Mouse (Mus musculus) neural tube, embryonic 10.5 days (tissue): ENCODE data around the gene Flrt2.

ENCODE experiments used
- DNase-seq: peaks from one replicate; pipeline ENCODE4 v3.0.0-alpha.2; 2017; ENCODE audit warnings: low spot score; ENCODE audit errors: extremely low spot score

Gene Flrt2

DNA sequence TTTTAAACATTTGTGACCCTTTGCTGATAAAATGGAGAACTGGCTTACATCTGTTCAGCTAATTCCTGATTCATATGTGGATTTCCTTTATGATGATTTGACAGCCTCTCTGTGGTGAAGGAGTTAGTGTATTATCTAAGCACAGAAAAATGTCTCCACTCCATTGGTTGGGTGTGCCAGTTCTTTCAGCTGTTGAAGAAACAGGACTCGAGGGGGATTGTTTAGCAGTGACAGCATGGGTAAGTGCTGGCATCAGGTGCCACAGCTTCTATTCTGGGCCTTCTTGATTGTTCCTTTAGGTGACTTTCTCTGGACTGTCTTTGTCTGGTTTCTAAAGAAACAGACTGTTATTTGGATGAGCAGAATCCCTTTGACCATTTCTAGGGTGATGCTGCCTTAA, 42.0 kb downstream of the Flrt2 start:
- DNase-seq: no peak

- no peak for DNase-seq
Observed at GRCm38 (mm10) chr12:95737571-95737970, 45.5 kb downstream of the Flrt2 start.

- DNase-seq: no peak
Observed at GRCm38 (mm10) chr12:95738031-95738430, 46.0 kb downstream of the Flrt2 start.

DNA sequence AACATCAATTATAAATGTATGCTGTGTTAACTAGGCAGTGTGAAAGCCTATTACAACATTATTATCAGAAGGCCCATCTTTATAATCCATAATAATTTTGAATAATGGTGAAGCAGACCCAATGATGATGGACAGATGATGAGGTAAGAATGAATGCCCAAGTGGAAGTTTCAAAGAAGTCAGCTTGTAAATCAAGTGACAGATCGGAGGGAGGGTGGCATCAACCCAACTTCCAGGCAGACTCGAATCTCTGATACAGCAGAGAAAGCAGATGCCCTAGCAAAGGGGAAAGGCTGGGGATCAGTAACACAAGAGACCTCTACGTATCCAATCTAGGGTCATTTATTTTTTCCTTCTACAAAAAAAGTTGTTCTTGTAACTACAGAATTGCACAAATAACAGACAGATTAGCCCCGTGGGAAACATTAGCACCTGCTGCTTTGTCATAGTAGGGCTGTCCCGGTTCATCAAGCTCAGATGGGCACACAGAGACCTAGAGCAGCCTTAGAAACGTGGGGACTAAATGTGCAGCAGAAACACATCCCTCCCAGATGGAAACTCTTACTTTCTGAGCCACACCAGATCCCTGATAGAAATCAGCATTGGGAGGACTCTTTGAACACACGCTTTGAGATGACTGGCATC, 46.6 kb downstream of the Flrt2 start:
- DNase-seq: no peak

DNA sequence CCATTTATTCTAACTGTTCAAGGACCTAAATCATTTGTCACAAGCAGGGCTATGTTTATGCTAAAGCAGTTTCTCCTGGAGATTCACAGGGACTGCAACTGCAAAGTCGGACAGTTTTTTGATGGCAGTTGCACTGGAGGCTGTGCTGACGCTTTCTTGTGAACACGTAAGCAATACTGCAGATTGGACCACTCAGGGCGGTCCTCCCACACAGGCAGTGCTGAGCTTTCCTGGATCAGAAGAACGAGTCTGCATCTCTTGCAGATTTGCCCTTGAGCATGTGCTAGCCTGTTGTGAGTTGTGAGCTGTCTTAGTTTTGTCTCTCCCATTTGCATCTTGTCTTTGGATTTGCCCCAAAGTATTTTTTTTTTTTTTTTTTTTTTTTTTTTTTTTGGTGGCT, 47.7 kb downstream of the Flrt2 start:
- no peak for DNase-seq

DNA sequence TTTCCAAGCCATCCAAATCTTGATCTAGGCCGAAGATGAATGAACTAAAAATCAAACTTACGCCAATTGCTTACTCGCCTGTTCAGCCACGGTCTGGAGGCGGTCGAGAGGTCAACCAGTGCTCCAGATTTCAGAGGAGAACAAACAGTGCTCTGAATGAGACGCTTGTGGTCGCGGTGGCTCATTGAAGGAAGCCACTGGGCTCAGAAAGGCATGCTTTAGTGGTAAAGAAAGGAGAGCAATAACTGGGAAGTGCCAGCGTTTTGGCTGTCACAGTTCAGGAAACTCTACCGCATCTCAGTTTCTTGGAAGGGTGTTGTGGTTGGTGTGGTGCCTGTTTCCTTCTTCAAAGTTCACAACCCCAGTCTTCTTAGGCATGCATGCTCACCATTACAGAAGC, 49.3 kb downstream of the Flrt2 start:
- no peak for DNase-seq

DNA sequence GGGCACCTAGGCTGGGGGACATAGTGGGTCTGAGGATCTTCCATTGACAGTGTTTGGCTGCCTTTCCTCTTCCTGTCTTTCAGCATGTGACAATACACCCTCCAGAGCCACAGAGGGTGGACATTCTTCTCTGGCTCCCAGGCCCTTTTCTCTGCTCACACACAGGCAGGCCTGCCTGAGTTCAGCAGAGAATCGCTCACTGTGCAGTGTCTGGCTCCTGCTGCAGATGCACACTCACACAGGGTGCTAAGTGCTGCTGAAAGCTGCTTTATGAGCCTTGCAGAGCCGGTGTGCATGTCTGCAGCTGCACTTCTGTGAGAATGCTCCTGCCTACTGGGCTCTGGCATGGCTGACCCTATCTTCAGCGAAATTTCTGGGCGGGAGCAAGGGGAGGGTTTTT, 52.3 kb downstream of the Flrt2 start:
- no peak for DNase-seq

DNA sequence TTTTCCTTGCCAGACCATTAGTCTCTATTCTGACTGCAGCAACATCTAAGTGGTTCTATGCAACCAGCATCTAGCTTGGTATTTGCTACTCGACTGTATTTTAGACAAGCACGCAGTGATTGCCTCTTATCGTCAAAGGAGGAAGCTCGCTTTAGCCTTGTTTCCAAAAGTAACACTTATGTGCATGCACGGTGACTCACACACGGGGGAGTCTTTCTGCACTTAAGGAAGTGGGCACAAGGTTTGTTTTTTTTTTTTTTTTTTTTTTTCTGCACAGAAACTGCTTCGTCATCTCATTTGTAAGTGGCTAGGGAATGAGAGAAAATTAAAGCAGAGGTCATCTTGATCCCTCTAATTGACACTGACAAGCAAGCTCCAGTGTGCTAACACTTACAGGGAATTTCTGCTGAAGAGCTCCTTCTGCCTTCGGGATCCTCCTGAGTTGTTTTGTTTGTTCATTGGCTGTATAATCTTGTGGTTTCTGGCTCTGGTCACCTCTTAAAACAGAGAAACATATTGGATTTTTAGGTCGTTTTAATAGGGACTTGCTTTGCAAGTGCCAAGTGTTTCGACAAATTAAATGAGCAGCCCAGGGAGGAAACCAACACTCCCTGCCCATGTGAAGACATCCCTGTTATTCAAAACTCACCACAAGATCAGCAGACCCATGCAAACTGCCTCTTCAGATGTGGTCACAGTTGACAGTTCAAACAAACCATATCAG, 55.0 kb downstream of the Flrt2 start:
- DNase-seq: no peak

- DNase-seq: no peak
Observed at GRCm38 (mm10) chr12:95748760-95749159, 56.7 kb downstream of the Flrt2 start.

DNA sequence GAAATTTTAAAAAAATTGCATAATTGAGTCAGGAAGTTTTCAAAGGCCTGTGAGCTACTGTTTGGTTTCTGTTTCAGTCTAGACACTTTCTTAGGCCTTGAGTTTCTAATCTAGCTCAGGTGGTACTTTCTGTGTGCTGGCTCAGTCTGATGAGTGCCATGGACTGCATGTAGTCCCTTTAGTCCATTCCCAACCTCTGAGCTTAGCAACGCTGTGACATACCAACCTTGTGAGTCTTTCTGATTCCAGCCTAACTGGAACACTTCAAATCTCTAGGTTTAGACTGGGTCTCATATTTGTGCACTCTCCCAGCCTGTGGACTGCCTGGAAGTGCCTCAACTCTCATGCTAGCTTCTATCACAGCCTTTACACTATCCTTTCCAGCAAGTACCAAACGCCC, 57.2 kb downstream of the Flrt2 start:
- DNase-seq: no peak

GRCm38 (mm10) chr12:95759212-95759746, 67.3 kb downstream of the Flrt2 start:
- DNase-seq: no peak

DNA sequence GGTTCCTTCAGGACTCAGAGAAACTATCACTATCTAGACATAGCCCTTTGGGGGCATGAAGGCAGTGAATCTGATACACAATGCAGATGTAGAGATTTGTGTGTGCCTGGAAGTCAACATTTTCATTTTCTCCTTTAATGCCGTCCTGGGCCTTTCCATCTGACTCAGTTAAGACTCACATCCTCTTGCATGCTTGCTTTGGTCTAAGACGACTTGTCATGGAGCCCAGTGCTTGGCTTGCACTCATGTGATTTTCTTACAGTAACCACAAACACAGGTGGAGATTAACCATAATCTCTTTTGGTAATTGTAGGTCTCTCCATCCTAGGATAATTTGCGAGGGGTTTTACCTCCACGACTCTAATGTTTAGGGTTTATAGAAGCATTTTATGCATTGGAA, 73.2 kb downstream of the Flrt2 start:
- no peak for DNase-seq

GRCm38 (mm10) chr12:95769041-95769440, 77.0 kb downstream of the Flrt2 start:
- no peak for DNase-seq

DNA sequence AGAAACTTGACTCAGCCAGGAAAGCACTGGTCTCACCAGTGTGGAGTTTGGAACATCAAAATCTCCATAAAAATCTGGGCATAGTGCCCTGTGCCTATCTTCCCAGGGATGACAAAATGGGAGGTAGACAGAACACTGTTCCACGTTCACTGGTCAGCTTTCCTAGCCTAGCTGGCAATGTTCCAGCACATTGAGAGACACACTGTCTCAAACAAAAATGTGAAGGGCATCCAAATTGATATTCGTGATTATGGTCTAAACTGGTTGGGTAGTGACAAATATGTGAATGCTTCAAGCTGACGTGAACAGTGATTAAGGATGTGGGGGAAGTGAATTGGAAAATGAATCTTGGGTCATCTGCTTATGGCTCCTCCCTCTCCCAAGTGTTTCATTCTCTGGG, 78.2 kb downstream of the Flrt2 start:
- DNase-seq: no peak

GRCm38 (mm10) chr12:95790146-95790545, 98.1 kb downstream of the Flrt2 start:
- DNase-seq: no peak

GRCm38 (mm10) chr12:95816660-95817059, 124.6 kb downstream of the Flrt2 start:
- DNase-seq: no peak
